Mouse (Mus musculus): ENCODE measurements at regions not wholly inside any gene's neighbourhood (a gene's known extent, or its start where the extent isn't known, plus 50 kb on each side); places are given as distances from the start of the nearest gene placed in this dataset.

DNA sequence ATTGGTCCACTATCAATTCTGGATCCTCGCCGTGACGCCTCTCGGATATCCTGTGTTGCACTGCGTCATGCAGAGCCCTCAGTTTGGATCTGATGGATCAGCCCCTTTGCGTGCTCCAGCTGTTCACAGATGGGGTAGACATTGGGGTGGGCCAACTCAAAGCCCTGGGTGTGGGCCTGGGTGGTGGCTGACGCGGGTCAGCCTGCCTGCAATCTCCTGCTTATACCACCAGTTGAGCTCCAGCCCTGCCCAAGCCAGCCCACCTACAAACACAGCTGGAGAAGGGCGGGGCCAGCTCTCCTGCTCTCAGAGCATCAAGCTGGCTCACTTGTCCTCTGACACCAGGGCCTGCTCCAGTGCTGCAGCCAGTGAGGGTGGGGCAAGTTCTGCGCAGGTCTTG lies 73.1 kb downstream of the Rps15a start:
- DNase-seq (ENCODE audit: extremely low spot score in 1 of 2, low spot score in 1 of 2), result no peak

DNA sequence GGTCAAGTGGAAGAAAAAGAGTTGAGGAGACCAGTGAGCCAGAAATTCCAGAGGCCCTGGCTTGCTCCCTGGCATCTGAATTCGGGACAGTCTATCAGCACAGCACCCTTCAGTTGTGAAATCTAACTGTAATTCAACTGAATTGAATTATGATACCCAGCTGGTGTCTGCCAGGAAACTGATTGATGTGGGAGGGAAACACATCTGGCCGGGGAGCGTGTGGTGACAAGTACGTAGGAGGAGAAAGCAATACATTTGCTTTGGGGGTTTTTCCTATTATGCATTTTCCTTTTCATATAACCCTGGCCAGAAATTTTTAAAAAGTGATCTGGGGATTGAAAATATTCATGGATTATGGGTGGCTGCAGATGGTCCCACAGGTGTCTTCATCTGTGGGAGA lies 76.1 kb downstream of the Rps15a start:
- DNase-seq (ENCODE audit: extremely low spot score in 1 of 2, low spot score in 1 of 2), result no peak

DNA sequence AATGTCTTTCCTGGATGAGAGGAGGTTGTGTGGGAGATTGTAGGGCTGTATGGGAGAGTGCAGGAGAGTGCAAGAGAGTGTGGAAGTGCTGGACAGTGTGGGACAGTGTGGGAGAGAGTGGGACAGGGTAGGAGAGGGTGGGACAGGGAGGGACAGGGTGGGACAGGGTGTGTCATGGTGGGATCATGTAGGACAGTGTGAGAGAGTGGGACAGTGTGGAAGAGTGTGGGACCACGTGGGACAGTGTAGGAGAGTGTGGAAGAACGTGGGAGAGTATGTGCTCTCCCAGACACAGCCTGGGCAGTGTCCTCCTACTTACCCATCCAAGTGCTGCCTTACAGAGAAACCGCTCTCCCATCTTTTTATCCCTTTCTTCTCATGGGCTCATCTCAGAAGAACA lies 78.9 kb downstream of the Rps15a start:
- no peak for DNase-seq (ENCODE audit: extremely low spot score in 1 of 2, low spot score in 1 of 2)

DNA sequence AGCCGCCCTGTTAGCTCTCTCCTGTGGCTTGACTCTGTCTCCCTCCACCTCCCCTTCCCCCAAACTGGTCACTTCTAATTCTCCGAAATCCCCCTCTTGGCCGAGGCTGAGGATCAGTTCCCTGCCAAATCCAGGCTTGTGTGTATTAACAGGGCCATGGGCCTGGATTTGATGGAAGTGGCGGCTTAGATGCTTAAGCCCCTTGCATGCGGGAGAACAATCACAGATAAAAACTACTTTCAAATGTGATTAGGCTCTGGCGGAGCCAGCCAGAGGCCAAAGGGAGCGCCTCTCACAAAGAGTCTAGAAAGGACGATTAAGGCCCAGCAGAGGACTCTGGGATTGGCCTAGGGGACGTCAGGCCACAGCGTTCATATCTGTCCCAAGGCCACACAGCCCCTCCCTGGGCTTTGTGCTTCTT lies 89.9 kb downstream of the Rps15a start:
- DNase-seq (ENCODE audit: extremely low spot score in 1 of 2, low spot score in 1 of 2), result no peak

DNA sequence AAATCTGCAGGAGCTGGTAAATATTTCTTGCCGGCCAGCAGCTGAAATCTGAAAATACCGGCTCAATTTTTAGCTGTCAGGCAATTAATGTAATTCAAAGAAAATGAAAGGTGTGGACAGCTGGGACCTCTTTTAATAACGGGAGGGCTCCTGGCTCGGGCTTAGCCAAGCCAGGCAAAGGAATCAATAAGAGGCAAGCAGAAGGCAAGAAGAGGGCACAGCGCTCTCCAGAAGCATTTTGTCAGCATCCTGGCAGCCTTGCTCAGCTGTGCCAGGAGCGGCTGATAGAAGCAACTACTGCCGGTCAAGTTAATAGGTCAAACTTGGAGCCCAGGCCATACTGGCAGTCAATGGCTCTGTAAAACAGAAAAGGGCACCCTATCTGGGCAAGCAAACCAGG lies 111.4 kb downstream of the Rps15a start:
- no peak for DNase-seq (ENCODE audit: extremely low spot score in 1 of 2, low spot score in 1 of 2)

DNA sequence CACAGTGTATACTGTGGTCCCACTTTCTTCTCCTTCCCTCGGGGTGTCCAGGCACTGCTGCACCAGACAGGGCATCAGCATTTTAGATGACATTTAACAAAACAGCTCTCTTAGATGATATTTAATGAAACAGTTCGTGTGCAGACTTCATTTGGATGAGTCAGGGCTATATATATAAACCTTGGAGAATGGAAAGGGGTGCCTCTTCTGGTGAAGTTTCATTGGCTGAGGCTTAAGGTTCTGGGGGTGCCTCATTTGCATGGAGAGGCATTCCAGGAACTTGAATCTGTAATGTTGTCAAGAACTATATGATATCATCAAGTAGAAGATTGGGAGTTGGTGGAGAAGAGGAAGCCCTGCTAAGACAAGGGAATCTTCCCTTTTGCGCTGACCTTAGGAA lies 114.1 kb downstream of the Rps15a start:
- no peak for DNase-seq (ENCODE audit: extremely low spot score in 1 of 2, low spot score in 1 of 2)

DNA sequence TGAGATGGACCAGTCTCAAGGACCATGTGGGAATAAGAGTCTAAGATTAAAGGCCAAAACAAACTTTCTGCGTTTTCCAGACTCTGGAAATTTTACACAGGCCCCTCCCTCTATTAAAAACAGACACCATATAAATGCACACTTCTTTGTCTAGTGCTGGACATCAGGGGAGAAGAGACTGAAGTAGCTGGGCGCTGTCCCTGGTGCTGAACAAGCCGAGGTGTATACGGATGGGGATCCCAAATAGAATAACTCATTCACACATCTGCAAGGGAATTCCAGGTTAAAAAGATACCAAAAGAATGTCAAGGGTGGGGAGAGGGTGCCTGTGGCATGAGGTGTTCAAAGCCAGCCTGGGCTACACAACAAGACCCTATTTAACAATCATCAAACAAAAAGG lies 114.9 kb downstream of the Rps15a start:
- peak in 1 of 2 experiments; percentile 10 for DNase-seq (ENCODE audit: extremely low spot score in 1 of 2, low spot score in 1 of 2)

DNA sequence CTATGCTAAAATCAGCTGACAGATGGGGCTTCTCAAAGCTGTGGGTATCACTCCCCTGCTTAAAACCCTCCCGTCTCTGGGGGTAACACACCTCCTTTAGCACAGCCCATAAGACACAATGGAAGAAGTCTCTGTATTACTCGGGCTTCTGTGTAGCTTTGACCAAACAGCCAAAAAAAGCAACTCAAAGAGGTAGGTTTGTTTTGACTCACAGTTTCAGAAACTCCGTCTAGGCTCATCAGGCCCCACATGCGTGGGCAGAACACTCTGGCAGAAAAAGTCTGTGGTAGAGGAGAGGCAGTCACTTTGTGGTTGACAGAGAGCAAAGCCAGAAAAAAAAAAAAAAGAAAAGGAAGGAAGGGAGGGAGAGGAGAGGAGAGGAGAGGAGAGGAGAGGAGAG lies 133.8 kb downstream of the Rps15a start:
- no peak for DNase-seq (ENCODE audit: extremely low spot score in 1 of 2, low spot score in 1 of 2)

DNA sequence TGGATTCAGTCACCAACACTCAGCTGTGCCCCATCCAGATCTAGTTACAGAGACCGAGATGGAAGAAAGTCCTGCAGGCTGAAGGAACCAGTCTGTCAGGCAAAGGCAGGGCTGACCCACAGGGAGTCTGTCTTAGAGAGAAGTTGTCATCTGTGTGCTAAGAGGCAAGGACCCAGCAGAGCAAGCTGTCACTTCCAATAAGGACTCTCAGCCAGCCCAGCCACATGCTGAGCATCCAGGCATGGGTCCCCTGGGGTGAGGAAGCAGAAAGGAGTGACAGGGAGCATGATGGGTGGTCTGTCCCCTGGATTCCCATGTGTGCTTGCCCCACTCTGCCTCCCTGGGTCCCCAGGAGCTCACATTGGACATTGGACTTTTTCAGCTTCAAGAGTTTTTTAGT lies 144.8 kb downstream of the Rps15a start:
- DNase-seq (ENCODE audit: extremely low spot score in 1 of 2, low spot score in 1 of 2), result no peak

DNA sequence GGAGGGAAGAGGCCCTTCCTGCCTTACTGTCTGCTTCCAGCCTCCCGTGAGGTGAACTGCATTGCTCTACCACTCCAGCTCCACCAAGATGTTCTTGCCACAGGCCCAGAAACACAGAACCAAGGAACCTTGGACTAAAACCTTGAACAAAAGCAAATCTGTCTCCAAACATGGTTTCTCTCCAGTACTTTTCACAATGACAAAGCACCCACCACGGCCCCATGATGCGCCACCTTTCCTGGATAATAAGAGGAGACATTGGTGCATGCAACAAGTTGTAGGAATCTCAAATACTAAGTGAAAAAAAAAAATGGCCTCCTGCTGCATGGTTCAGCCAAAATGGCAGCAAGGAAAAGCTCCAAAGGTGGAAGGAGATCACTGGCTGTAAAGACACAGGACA lies 172.6 kb downstream of the Rps15a start:
- no peak for DNase-seq (ENCODE audit: extremely low spot score in 1 of 2, low spot score in 1 of 2)

DNA sequence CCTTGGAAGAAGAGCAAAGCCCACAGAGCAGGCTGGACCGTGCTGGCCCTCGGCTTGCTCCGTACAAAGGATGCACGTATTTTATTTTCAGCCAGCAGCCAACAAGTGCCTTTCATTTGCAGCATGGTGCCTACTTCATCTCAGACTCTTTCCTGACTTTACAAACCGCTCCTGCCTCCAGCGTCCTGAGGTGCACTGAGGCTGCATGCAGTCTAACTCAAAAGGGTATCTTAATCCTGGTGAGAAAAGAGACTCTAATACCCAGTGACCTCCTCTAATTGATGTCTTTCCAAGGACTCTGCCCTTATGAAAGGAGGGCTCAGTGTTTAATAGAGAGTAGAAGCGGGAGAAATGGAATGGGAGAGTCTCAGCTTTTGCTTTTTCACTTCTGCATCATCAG lies 176.4 kb downstream of the Rps15a start:
- DNase-seq (ENCODE audit: extremely low spot score in 1 of 2, low spot score in 1 of 2), result no peak

DNA sequence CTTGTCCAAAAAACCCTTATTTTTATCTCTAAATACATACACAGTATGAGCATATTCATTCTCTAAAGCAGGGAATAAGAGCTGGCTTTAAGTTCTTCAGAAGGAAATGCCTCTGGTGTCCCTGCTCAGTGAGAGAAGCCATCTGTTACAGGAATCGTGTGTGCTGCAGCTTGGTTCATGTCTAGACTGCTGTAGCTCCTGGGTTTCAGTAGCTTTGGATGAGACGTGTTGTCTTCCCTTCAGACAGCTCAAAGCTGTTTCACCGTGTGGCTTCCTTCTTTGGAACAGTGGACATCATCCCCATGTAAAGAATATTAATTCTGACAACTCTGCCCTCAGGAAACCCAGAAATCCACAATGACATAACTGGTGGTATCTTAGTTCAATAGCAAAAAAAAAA lies 181.1 kb downstream of the Rps15a start:
- DNase-seq (ENCODE audit: extremely low spot score in 1 of 2, low spot score in 1 of 2), result no peak

DNA sequence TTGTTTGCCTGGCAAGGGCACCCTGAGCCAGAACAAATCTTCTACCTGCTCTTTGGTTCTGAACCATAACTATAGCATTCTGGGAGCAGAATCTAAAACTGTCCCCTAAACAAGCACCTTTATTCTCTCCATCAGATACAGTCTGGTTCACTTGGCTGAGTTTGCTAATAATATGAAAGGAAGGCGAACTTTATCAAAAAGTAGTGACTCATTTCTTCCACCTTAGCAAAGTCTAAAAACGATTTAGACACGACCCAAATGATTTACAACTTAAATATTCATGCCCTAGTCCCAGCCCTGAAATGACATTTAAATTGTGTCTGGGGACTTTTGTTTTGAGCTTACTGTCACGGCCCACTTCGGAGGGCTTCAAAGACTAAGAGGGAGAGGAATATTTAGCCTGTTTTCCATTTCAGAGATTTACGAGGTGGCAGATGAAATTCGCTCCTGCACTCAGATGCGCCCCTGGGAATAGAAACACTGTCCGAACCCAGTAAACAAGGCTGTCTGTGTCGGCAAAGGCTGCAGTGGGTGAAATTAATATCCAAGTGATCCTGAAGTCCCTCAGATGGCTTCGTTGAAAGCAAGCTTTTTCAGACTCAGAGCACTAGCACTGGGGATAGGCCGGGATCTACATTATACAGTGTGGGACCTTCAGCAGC lies 184.6 kb downstream of the Rps15a start:
- no peak for DNase-seq (ENCODE audit: extremely low spot score in 1 of 2, low spot score in 1 of 2)

DNA sequence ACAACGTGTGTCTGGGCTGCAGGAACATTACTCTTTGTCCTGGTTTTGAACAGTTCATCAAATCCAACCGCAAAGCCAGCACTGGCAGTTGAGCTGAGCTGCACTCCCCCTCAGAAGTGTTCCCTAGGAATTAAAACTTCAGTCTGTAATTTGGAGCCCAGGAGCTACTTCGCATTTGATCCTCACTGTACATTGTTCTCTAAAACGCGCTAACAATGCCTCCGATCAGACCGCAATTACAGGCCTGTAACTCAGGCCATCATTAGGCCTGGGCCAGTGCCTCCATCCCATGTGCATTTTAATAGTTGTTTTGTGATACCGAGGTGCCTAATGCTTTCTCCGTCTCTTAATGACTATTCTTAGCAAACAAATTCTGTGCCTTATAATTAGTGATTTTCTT lies 185.6 kb downstream of the Rps15a start:
- DNase-seq (ENCODE audit: extremely low spot score in 1 of 2, low spot score in 1 of 2), result no peak

DNA sequence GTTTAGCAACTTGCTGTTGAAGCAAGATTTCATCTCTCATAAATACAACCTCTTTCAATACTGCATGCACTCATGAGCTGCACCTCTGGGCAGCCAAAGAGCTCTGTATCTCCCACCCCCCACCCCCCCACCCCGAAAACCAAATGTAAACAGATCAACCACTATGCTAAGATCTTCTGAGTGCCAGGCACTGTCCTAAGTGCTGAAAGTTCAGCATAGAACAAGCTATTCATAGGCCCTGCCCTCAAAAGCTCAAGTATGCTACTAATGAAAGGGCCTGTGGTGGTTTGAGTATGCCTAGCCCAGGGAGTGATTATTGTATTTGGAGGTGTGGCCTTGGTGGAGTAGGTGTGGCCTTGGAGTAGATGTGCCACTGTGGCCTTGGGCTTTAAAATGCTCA lies 189.6 kb downstream of the Rps15a start:
- no peak for DNase-seq (ENCODE audit: extremely low spot score in 1 of 2, low spot score in 1 of 2)

DNA sequence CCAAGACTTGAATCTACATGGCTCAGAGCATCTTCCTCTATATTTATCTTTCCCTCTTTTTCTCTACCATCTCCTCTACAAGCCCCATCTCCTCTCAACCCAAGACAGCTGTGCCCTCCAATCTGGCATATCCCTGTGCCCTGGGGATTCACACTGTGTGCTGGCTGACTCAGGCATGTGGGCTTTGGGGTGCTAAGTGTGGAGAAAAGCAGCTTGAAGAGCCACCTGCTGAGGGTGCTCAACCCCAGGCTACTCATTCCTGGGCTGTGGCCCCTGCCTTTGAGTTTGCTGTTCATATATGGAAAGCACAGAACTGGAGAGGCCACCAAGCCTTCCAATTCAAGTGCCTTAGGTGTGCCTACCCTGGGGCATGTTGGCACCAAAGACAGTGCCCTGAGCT lies 193.7 kb downstream of the Rps15a start:
- no peak for DNase-seq (ENCODE audit: extremely low spot score in 1 of 2, low spot score in 1 of 2)

DNA sequence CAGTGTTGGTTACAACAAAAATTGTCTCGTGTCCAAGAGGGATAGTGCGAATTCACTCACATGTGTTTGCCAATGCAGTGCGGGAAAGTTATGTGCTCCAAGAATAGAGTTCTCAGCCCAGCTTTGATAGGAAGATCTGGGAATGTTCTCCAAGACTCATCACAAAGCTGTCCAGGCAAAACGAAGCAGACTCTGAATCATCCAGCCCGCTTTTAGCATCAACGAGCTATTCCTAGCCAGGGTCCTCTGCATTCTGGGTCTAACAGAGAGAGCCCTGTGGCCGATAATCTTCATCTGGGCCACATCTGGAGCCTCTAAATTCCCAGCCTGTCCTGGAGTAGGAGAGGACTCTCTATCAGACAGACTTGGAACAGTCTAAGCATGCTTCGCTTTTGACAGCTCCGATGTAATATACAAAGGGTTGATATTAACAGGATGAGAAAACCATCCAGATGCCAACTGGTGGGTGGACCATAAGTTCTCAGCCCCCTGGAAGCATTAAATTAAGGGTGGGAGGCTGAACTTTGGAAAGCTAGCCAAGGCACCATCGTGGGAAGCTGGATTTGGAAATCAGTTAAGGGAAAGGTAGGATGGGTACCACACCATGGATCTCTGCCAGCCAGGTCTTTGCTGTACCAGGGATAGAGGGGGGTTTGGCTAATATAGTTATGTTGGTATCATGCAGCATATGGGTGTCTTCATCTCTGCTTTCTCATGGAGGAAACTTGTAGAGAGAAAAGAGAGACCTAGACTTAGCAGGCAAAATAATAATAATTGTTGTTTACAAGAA lies 197.6 kb downstream of the Rps15a start:
- peak in 1 of 2 experiments; percentile 8 for DNase-seq (ENCODE audit: extremely low spot score in 1 of 2, low spot score in 1 of 2)

DNA sequence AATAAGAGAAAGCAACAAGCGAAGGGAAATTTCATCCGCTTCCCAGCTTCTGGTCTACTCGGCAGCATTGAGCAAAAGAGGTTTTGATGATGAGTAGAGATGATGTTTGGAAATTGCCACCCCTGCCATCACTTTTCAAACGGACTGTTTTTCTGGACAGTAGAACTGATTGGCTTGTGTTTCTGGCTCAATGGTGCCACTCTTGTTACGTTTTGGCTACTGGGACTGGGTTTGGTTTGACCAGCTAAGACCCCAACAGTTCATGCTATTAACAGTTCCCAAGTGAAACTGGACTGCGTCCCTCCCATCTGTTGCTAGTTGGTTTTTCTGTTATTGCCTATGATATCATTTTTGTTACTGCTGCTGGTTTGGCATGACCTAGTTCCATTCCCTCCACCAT lies 199.1 kb downstream of the Rps15a start:
- no peak for DNase-seq (ENCODE audit: extremely low spot score in 1 of 2, low spot score in 1 of 2)

DNA sequence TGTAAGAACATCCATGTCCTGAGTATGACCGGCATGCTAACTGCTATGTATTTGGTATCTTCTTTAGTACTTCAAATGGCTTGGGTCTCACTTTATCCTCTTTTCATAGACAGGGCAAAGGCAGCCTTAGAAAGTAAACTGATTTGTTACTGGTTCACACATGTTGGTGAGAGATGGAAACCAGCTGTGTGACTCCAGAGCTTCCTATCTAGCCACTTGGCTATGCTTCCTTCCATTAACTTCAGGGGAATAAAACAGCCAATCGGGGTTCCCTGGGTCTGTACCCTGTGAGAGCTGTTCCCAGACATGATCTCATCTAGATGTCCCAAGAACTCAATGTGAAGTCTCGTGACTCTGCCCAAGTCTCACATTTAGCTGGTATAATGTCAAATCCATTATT lies 203.5 kb downstream of the Rps15a start:
- no peak for DNase-seq (ENCODE audit: extremely low spot score in 1 of 2, low spot score in 1 of 2)

DNA sequence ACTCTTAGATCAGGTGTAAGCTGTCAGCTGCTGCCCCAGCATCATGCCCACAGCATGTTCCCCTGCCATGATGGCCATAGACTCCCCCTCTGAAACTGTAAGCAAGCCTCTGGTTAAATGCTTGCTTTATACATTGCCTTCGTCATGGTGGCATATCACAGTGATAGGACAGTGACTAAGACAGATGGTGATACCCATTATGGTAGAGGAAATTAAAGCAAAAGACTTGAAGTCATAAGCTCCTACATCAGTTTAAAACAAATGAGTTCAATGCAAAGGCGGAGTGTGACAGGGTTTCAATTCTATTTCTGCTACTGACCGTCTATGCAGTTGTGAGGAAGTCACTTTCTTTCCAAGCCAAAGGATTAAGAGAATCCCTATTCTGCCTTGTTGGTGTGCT lies 204.9 kb downstream of the Rps15a start:
- no peak for DNase-seq (ENCODE audit: extremely low spot score in 1 of 2, low spot score in 1 of 2)

DNA sequence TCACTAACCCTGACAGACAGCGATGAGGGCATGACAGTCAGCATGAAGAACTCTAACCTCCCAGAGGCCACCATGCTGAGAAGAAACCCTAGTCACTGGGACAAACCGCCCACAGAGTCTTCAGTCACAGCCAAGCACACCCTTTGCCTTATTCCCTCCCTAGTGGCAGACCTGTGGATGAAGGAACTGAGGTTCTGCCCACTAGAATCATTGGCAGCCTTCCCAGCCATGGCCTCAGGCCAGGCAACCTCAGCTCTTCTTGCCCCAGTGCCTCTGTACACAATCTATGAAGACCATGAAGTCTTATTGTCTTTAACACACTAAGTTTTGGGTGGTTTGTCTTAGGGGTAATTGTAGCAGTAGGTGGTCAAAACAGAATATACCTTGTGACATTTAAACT lies 219.5 kb downstream of the Rps15a start:
- DNase-seq (ENCODE audit: extremely low spot score in 1 of 2, low spot score in 1 of 2), result no peak

DNA sequence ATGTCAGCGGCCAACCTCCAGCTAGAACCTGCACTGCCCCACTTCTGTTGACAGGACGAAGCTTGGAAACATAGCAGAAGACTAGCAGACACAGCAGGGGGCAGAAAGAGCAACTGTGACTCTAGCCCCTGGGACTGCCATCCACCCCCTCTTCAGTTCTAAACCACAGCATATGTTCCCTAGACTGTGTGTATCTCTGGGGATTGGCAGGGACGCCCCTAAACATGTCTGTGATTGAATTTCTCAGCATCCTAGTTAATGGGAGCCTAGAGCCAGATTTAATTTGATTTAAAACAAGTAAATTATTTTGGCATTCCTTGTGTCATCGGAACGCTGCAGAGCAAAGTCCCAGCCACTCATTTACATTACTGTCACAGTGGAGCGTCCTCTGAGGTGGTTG lies 228.7 kb downstream of the Rps15a start:
- no peak for DNase-seq (ENCODE audit: extremely low spot score in 1 of 2, low spot score in 1 of 2)
